Mouse (Mus musculus) cerebellum, postnatal 10 days (tissue): Measurements from ENCODE around the gene Map3k9.

ENCODE experiments used
- DNase-seq, 2 experiments: peaks; one replicate each; pipeline ENCODE4 v3.0.0; 2021; ENCODE audit warnings: mixed read lengths in 2 of 2

Gene Map3k9

DNA sequence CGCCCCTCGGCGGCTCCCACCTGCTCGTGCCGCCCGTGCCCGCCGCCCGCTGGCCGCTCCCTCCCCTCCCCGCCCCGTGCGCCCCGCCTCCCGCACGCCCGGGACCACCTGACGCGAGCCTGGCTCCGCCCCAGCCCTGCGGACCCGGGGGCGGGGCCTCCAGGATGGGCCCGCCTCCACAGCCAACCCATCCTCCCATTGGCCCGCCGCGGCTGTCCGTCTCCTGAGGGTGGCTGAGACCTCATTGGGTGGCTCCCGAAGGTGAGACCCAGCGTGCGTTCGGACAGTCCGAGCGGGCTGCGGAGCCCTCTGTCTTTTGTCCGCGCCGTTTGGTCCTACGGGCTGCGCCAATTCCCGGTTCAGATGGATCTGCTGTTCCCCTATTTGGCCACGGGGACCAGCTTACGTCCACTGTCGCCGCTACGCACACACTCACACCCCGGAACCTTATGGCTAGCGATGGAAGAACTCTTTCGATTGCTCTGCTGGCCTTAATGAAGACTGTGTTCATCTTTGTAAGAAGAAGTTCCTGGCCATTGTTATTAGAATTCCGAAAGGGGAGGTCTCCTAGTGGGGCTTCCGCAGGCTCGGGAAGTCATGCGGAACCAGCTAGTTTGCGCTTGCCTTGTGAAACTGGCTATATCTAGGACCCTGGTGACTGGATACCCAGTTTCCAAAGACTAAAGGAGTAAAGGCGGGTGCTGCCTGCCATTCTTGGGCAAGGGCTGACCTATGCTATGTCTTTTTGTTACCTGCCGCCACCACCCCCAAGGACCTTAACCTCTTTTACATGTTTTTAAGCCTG, at the start of gene Map3k9:
Gene Map3k9, minus strand, starts transcription at position 71 of the 805 bp plus-strand sequence.
- DNase-seq = peak; percentile 98

DNA sequence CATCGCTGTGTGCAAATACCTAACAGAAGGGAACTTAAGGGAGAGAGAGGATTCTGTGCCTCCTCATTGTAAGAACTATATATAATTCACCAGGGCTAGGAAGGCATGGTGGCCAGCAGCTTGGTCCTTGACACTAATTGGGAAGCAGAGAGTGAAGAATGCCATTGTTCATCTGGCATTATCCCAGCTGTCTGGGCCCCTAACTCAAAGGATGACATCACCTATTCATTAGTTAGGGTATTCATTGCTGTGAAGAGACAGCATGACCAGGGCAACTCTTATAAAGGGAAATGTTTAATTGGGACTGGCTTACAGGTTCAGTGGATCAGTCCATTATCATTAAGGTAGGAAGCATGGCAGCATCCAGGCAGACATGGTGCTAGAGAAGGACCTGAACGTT, 47.4 kb upstream of the Map3k9 start:
- no peak for DNase-seq

DNA sequence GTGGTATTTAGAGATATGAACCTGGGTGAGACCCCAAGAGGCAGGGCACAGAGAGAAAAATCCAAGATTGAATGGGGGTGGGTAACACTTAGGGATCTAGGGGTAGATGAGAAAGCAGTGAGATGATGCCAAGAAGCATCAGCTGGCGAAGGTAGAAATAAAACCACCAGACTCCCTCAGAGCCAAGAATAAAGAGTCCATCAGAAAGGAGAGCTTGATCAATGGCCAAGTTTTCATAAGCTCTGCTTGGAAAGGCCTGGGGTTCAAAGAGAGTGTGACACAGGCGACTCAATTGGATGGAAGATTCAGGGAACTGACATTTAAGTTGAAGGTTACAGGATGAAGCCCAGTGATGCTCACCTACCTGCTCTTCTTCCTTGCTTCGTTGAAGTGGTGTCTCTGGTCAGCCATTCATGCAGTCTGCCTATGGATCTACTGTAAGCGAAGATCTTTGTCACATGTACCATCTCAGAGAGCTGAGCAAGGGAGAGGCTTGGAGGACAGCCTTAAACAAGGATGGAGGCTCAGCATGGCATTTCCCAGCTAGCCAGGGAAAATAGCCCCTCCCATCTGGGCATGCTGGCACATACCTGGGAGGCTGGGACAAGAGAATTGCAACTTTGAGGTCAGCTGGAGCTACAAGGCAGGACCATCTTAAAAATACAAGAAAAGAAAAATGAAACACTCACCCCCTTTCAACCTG, 42.0 kb upstream of the Map3k9 start:
- peak; percentile 75 to 83 for DNase-seq

DNA sequence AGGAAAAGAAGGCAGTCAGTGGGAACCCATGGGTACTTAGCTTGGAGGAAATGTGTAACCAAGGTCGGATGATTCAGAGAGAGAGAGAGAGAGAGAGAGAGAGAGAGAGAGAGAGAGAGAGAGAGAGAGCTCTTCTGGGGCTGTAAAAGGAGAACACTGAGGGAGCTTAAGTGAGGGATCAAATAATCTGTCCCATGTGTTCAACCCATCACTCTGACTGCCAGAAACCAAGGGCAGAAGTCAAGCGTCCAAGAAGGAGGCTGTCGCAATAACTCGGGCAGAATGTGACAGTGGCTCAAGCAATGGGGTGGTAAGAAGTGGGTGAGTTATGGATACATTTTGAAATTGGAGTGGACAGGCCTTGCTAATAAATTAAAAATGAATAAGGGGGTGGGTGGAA, 41.2 kb upstream of the Map3k9 start:
- DNase-seq = no peak

DNA sequence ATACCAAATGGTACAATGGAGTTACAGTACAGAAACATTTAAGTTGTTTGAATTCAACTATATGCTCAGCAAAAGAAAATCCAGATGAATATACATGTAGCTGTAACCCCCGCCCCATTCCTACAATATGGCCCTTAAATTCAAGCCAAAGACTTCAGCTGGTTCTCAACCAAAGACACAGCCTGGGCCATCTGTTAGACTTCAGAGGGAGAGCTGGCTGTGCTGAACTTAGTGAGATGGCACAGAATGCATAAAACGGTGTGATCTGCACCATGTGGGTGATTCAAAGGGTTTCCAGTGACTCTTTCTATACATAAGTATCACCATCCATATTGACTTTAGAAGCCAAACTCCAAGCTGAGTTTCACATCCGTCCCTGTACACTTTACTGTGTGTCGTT, 39.7 kb upstream of the Map3k9 start:
- peak; percentile 68 to 72 for DNase-seq

DNA sequence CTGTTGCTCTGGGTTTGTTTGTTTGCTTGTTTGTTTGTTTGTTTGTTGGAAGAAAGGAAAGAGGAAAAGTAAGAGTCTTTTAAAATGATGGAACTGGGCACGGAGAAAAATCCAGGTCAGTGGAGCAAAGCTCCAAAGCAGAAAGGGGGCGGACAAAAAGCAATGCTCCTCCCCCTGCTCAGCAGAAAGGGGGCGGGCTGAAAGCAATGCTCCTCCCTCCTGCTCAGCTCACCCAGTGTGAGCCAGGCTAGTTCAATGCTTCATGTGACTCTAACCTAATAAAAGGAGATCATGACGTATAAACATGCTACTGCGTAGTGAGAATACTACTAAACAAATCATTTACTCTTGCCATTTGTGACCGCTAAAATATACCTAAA, 36.1 kb upstream of the Map3k9 start:
- DNase-seq = no peak

DNA sequence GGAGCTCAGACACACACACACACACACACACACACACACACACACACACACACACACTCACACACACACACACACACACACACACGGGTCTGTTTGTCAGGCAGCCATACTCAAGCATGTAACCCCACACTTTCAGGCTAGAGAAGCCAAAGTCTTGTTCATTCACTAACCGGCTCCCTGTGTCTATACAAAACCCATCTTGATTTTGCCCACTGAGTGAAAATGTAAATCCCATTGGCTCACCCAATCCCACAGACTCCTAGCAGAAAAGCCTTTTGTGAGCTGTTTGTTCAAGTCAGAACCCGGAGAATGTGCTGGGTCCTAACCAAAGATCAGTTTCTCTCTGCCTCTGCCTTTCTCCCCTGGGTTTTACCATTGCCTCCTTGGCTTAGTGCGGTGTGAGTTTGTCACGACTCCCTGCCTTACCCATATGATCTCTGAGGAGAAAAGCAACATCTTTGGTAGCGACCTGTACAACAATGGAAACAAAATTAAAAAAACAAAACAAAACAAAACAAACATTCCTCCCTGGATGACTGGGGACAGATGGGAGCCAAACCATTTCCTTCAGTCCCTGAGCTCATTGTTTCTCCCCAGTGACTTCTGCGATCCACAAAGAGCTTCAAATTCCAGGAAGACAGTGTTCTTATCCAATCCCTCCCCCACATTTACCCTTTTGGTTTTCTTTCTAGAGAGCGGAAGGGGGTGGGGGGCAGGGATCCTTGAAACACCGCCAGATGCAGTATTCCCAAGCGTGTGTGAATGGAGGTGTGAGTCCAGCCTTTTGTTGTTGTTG, 35.6 kb upstream of the Map3k9 start:
- DNase-seq = no peak

DNA sequence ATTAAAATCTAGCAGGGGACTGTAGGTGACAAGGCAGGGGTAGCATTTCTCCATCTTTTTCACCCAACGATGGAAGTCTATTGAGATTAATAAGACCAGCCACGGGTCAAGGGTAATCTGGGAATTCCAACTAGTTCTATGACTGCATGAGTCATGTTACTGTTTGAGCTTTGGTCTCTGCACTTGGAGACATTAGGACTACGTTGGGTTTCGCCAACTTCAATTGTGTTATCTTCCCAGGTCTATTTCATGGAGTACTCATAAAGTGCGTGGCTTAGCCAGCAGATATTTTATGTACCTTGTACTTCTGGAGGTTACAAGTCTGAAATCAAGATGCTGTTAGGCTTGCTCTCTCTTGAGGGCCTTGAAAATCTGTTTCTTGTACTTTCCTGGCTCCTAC, 33.8 kb upstream of the Map3k9 start:
- no peak for DNase-seq

DNA sequence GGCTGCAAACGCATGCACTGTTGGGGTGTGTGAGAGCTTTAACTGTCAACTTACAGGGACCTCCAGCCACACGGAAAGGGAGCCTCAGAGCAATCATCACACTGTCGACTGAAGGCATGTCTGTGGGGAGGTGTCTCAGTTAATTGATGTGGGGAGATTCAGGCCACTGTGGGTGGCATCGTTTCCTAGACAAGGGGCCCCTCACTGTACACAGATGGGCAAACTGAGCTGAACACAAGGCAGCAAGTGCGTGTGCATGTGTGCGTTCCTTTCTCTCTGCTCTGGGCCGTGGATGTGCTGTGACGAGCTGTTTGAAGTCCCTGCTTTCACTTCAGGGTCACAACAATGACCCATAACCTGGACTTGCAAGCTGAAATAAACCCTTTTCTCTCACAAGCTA, 29.4 kb upstream of the Map3k9 start:
- no peak for DNase-seq

DNA sequence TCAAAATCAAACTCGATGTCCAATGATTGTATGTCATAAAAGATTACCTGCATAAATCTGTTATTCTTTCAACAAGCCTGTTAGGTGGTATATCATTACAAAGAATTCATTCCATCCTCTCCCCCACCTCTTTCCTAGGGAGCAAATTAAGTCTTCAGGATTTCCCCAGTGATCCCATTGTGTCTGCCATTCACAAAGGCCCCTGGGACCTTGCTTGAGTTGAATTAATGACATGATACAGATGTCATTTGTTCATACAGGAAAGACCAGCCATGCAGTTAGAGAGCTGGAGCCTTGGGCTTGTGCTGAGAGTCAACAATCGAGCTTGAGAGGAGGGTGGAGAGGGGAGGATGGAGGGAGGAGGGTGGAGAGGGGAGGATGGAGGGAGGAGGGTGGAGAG, 27.6 kb upstream of the Map3k9 start:
- peak in 1 of 2 experiments; percentile 24 for DNase-seq

DNA sequence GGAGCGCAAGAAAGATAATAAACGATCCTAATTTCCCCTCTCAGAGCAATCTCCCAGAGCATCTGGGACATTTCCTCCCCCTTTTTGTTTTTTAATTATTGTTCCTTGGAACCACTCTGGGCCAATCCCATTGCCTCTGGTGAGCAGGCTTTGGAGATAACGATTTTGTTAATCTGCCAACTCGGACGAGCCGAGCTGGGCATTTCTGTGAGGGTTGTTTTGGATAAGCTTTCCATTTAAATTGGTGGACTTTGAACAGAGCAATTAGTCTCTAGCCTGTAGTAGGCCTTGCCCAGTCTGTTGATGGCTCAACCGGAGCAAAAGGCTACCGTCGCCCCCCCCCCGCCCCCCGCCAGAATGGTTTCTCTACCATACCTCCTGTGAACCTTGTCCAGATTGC, 27.0 kb upstream of the Map3k9 start:
- peak; percentile 61 to 70 for DNase-seq

DNA sequence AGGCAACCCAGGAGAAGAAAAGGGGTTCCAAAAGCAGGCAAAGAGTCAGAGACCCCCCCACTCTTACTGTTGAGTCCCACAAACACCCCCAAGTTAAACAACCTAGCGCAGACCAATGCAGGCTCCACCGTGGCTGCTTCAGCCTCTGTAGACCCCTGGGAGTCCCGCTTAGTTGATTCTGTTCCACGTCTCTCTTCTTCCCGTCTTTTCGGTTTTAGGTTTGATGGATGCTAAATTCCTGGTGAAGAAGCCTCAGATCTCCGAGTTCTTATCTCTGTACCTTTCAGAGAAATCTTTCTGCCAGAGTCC, 26.5 kb upstream of the Map3k9 start:
- DNase-seq = no peak

DNA sequence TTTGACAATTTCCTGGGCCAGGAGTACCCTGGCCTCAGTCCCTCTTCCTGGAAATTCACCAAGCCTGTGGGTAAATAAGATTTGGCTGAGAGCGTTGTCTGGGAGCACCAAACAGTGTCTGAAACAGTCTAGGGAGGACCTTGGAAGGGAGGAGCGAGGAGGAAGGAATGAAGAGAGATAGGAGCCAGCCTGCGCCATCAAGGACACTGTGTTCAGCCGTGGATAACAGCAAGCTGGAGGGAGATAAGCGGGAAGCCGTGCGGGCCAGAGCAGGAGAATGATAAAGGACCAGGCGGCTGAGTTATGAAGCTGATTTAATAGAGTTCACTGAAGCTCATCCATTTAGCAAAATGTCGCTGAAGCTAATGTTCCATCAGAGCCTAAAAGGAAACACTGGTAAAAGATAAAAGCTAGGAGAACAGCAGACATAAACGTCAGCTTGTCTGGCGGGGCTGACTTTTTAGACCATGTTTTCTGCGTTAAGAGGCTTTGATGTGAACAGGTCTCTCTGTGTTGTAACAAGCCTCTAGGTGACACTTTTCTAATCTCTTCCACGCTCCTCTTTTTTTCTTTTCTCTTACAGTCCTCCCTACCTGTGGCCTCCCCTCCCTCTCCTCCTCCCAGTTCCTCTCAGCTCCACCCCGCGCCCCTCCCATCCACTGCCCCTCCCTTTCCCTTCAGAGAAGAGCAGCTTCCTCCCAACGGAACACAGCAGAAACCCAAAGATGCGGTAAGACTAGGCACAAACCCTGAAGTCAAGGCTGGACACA, 26.0 kb upstream of the Map3k9 start:
- DNase-seq = peak; percentile 79 to 83

DNA sequence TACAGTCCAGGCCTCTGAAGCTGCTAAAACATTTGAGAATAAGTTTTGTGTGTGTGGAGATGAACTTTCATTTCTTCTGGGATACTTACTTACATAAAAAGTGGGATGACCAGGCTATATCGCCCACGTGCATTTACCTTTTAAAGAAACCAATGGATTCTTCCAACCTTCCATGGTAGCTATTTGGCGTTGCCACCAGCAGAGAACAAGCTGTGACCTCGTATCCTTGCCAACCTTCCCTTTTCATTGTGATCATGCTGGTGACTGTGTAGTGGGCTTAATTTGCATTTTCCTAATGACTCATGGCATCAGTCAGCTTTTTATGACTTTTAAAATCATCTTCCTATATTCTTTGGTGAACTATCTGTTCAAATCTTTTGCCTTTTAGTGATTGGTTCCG, 25.1 kb upstream of the Map3k9 start:
- peak; percentile 59 to 68 for DNase-seq

DNA sequence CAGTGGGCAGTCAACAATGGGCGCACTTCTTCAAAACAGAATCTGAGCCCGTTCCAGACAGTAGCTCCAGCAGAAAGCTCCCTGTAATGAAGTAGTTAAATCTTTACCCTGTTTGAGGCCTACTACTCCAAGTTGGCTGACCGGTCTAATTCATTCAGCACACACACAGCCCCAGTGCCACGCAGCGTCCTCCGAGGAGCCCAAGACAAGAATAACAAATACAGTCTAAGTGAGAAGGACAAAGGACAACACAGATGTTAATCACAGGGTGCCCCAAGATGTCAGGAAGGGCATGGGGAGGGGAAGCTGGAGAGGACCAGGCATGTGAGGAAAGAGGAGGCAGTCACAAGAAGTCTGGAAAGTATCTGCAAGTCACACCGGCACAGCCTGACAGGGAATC, 22.8 kb upstream of the Map3k9 start:
- no peak for DNase-seq

DNA sequence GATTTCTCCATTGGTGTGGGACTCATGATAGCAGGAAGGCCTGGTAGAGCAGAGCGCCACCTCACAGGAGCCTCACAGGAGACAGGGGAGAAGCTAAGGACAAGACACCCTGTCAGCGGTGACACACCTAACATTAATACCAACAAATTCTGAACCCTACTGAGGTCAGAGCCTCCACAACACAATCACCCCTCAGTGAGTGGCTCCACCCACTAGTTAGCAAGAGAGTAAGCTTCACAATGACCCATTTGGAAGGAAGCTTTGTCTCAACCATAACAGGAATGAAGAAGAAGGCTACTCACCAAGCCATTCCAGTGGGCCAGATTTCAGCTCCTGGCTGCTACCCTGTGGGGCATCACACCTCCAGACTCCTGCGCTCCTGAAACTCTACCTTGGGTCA, 22.0 kb upstream of the Map3k9 start:
- no peak for DNase-seq

DNA sequence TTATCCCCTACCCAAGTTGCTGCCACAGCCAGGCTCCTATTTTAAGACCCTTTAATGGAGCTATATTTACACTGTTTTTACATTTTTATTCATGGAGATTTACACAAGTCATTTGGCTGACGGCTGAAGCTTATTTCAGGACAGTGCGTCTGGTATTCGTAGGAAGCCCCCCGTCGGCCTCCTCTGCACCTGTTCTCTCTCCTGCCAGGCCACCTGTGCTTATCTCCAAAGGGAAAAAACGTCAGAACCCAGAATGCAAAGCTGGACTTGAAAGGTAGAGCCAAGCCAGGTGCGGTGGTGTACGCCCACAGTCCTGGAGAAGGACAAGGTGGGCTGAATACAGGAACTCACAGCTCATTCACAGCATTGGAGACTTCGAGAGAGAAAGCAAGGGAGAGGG, 20.2 kb upstream of the Map3k9 start:
- DNase-seq = no peak

DNA sequence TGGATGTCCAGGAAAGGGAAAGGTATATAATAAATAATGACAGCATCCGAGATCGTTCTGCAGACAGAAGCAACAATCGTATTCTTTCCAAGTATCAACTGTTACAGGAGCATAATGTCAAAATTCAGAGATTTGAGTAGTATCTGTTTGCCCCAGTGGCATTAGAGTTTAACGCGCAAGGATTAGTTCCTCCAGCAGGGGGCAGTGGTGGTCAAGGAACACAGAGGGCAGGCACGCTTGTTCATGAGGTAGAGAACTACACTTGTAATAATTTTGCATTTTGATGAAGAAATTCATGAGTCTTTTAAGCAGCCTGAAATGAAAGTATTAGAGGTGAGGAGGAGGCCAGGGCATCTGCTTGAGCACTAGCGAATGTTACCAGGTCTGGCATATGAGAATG, 15.6 kb upstream of the Map3k9 start:
- DNase-seq = peak; percentile 93 to 97

DNA sequence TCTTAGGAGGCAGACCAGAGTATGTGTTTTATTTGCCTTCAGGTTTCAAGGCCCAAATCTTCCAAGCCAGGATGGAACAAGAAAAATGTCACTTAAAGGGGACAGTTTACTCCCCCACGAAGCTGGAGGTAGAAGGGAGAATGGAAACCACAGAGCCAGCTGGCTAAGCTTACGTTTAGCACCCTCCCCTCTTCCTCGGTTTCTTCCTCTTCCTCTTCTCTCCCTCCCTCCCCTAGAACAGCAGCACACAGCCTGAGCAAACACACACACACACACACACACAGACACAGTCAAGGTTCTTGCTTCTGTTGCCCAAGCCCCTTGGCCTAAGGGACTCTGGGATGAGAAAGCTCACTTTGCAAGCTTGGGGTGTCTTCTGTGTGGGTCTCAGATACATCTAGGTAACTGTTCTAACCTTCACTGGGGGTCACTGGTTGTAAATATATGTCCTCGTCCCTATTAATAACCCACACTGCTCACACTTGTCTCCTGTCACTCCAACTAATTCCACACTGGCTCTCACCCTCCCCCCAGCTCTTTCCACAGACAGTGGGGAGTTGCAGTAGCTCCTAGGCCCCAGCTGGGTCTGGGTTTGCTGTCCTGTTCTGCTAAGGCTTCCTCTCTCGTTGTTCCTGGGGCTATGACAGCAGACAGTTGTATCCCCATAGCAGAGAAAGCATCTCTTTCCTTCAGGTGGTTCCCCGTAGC, 11.7 kb upstream of the Map3k9 start:
- no peak for DNase-seq

DNA sequence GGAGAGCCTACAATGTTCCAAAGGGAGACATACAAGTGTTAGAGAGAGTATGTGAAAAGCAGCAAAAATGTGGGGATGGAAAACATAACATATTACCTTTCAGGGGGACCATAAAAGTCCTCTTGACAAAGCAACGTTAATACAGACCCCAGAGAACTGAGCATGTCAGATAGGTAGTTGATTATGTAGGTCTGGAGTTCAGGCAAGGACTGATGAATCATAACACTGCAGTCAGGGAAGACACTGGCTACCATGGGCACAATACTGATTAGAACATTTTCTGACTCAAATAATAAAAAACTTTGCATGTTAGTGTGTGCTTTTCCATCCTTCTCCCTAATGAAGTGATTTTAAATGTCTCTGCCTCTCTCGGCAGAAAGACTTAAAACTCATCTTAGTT, 8.5 kb upstream of the Map3k9 start:
- DNase-seq = no peak

DNA sequence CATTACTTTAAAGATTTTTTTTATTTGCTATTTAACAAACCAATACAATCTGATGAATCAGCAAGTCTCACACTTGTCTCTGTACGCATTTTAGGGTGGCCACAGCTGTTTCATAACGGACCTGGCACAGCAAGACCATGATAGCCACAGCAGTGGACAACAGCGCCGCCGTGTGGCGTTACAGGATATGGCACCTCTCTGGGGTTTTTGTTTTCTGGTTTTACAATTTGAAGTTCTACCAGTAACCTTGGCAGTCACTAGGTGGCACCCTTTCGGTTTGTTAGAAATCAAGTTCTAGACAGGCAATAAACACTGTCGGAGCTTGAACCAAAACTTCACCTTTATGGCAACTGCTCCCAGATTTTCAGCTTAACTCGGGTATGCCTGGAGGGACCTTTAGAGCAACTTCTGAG, 7.7 kb upstream of the Map3k9 start:
- peak; percentile 95 to 98 for DNase-seq

DNA sequence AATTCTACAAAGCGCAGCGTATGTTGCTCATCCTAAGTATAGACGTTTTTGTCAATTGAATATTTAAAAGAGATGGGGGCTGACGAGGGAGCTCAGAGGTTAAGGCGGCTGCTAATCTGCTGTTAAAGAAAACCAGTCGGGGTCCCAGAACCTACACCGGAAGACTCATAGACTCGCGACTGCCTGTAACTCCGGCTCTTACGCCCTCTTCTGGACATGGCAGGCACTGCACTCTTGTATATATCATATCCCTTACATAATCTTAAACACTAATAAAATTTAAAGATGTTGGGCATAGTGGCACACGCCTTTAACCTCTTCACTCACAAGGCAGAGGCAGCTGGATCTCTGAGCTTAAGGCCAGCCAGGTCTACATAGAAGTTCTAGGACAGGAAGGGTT, 6.3 kb upstream of the Map3k9 start:
- DNase-seq = peak in 1 of 2 experiments; percentile 30
